Mouse (Mus musculus): ENCODE results near the gene Stk38. TPM values are rescaled to one million over a fixed set of nuclear protein-coding genes. Genes with fewer than 3 reads are reported as not detected.

Gene Stk38
- polyA plus RNA-seq, 1 experiment = 82.8 TPM

GRCm38 (mm10) chr17:29015638-29016037, 7.8 kb upstream of the Stk38 start:
- 12% methylated on average over 2 of the region's 2 CpGs for WGBS
- TF ChIP-seq POLR2A (IDR thresholded peaks at IDR 0.05; ENCODE audit: borderline replicate concordance, insufficient read depth, low read length) = no peak
- TF ChIP-seq CTCF (IDR thresholded peaks at IDR 0.05; ENCODE audit: borderline replicate concordance, insufficient read depth, low read depth, low read length) = peak; percentile 45; the same call in 1 of the 2 replicates
- Histone ChIP-seq H3K4me1 (ENCODE audit: control insufficient read depth, insufficient read depth, low read length) (no peaks in the 10 kb centered on the region), H3K27ac (ENCODE audit: insufficient read depth, low read length) (no peak overlapping the region), H3K27me3 (ENCODE audit: control insufficient read depth, insufficient read depth, low read length) (no peaks in the 10 kb centered on the region), H3K4me3 (replicated peaks; ENCODE audit: insufficient read depth, low read depth, low read length) (no peak overlapping the region)
- no peak for DNase-seq

DNA sequence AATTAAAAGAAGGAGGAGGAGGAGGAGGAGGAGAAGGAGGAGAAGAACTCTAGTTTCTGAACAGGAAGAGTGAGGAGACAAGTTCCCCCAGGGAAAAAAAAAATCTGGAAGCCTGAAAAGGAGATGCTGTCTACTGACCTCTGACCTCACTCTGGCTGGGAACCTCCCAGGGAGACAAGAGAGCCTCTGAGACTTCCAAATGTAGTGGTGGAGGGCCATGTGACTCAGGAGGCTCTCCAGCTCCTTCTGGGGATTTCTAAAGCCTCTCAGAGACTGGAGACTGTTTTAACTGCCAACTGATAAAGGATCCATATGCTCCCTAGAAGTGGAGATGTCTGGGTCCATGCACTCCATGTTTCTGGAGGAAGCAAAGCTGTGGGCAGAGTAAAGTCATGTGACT, 6.4 kb upstream of the Stk38 start:
- no peak for DNase-seq
- TF ChIP-seq CTCF (IDR thresholded peaks at IDR 0.05; ENCODE audit: borderline replicate concordance, insufficient read depth, low read depth, low read length) (no peak), POLR2A (IDR thresholded peaks at IDR 0.05; ENCODE audit: borderline replicate concordance, insufficient read depth, low read length) (no peak)
- no peak overlapping the region for H3K27ac ChIP-seq (ENCODE audit: insufficient read depth, low read length)
- no peaks in the 10 kb centered on the region for H3K4me1 ChIP-seq (ENCODE audit: control insufficient read depth, insufficient read depth, low read length)
- H3K27me3 ChIP-seq (ENCODE audit: control insufficient read depth, insufficient read depth, low read length) = no peaks in the 10 kb centered on the region
- no peak overlapping the region for H3K4me3 ChIP-seq (replicated peaks; ENCODE audit: insufficient read depth, low read depth, low read length)

- H3K27ac ChIP-seq (ENCODE audit: insufficient read depth, low read length) = no peak overlapping the region
- no peak overlapping the region for H3K4me3 ChIP-seq (replicated peaks; ENCODE audit: insufficient read depth, low read depth, low read length)
- no peaks in the 10 kb centered on the region for H3K27me3 ChIP-seq (ENCODE audit: control insufficient read depth, insufficient read depth, low read length)
- 92% methylated on average over 4 of the region's 4 CpGs for WGBS
- H3K4me1 ChIP-seq (ENCODE audit: control insufficient read depth, insufficient read depth, low read length) = peaks cover 2% of the 10 kb centered on the region; the same call in 1 of the 2 replicates
- TF ChIP-seq CTCF (IDR thresholded peaks at IDR 0.05; ENCODE audit: borderline replicate concordance, insufficient read depth, low read depth, low read length) = no peak
- no peak for TF ChIP-seq POLR2A (IDR thresholded peaks at IDR 0.05; ENCODE audit: borderline replicate concordance, insufficient read depth, low read length)
- no peak for DNase-seq
Observed at GRCm38 (mm10) chr17:29009181-29009580, 1.4 kb upstream of the Stk38 start.

GRCm38 (mm10) chr17:29008326-29008650, 493 bp upstream of the Stk38 start:
- Histone ChIP-seq H3K27me3 (ENCODE audit: control insufficient read depth, insufficient read depth, low read length) (no peaks in the 10 kb centered on the region), H3K4me3 (replicated peaks; ENCODE audit: insufficient read depth, low read depth, low read length) (peak overlapping the region; percentile 99), H3K4me1 (ENCODE audit: control insufficient read depth, insufficient read depth, low read length) (peaks cover 2% of the 10 kb centered on the region; the same call in 1 of the 2 replicates), H3K27ac (ENCODE audit: insufficient read depth, low read length) (peak overlapping the region; percentile 31; the same call in 1 of the 2 replicates)
- WGBS = 20% methylated on average over 8 of the region's 8 CpGs
- TF ChIP-seq POLR2A (IDR thresholded peaks at IDR 0.05; ENCODE audit: borderline replicate concordance, insufficient read depth, low read length) = no peak
- no peak for TF ChIP-seq CTCF (IDR thresholded peaks at IDR 0.05; ENCODE audit: borderline replicate concordance, insufficient read depth, low read depth, low read length)
- no peak for DNase-seq

GRCm38 (mm10) chr17:29007243-29007640, 553 bp downstream of the Stk38 start:
- H3K27me3 ChIP-seq (ENCODE audit: control insufficient read depth, insufficient read depth, low read length) = no peaks in the 10 kb centered on the region
- under 1% methylated on average over 19 of the region's 19 CpGs for WGBS
- peaks cover 2% of the 10 kb centered on the region; the same call in 1 of the 2 replicates for H3K4me1 ChIP-seq (ENCODE audit: control insufficient read depth, insufficient read depth, low read length)
- peak overlapping the region; percentile 91 for H3K27ac ChIP-seq (ENCODE audit: insufficient read depth, low read length)
- H3K4me3 ChIP-seq (replicated peaks; ENCODE audit: insufficient read depth, low read depth, low read length) = peak overlapping the region; percentile 99
- DNase-seq = peak in 1 of 2 experiments; percentile 38
- TF ChIP-seq POLR2A (IDR thresholded peaks at IDR 0.05; ENCODE audit: borderline replicate concordance, insufficient read depth, low read length) (no peak), CTCF (IDR thresholded peaks at IDR 0.05; ENCODE audit: borderline replicate concordance, insufficient read depth, low read depth, low read length) (no peak)

DNA sequence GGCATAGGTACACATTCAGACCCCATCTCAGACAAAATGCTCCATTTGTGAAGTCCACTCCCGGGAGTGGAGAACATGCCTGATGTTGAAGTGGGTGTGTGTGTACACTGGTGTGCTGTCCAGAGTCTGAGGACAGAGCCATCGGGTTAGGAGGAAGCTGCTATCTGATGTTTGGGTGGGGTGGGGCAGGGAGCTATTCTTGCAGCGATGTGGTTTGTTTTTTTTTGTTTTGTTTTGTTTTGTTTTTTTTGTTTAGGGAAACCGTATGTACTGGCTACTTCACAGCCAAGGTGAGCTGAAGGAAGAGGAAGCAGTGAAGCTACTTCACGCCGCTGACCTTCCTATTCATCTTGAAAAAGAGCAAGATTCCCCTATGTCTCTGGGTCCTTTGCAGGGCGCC, 983 bp downstream of the Stk38 start:
- Histone ChIP-seq H3K4me1 (ENCODE audit: control insufficient read depth, insufficient read depth, low read length) (peaks cover 2% of the 10 kb centered on the region; the same call in 1 of the 2 replicates), H3K4me3 (replicated peaks; ENCODE audit: insufficient read depth, low read depth, low read length) (peak overlapping the region; percentile 99), H3K27ac (ENCODE audit: insufficient read depth, low read length) (peak overlapping the region; percentile 91), H3K27me3 (ENCODE audit: control insufficient read depth, insufficient read depth, low read length) (no peaks in the 10 kb centered on the region)
- DNase-seq = no peak
- WGBS = 4% methylated on average over 7 of the region's 7 CpGs
- TF ChIP-seq CTCF (IDR thresholded peaks at IDR 0.05; ENCODE audit: borderline replicate concordance, insufficient read depth, low read depth, low read length) (no peak), POLR2A (IDR thresholded peaks at IDR 0.05; ENCODE audit: borderline replicate concordance, insufficient read depth, low read length) (no peak)

DNA sequence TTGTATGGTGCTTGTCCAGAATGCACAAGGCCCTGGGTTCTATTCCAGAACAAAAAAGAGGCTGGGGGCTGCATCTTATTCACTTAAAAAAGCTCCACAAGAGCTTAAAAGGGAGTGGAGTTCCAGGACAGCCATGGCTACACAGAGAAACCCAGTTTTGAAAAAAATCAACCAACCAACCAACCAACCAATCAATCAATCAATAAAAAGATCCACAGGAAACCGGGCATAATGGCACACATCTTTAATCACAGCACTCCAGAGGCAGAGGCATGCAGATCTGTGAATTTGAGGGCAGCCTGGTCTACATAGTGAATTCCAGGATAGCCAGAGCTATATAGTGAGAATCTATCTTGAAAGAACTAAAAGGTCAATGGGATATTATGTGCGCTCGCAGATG, 2.8 kb downstream of the Stk38 start:
- Histone ChIP-seq H3K27ac (ENCODE audit: insufficient read depth, low read length) (no peak overlapping the region), H3K27me3 (ENCODE audit: control insufficient read depth, insufficient read depth, low read length) (no peaks in the 10 kb centered on the region), H3K4me3 (replicated peaks; ENCODE audit: insufficient read depth, low read depth, low read length) (no peak overlapping the region), H3K4me1 (ENCODE audit: control insufficient read depth, insufficient read depth, low read length) (peaks cover 2% of the 10 kb centered on the region; the same call in 1 of the 2 replicates)
- 96% methylated on average over 3 of the region's 3 CpGs for WGBS
- no peak for DNase-seq
- no peak for TF ChIP-seq POLR2A (IDR thresholded peaks at IDR 0.05; ENCODE audit: borderline replicate concordance, insufficient read depth, low read length)
- no peak for TF ChIP-seq CTCF (IDR thresholded peaks at IDR 0.05; ENCODE audit: borderline replicate concordance, insufficient read depth, low read depth, low read length)

DNA sequence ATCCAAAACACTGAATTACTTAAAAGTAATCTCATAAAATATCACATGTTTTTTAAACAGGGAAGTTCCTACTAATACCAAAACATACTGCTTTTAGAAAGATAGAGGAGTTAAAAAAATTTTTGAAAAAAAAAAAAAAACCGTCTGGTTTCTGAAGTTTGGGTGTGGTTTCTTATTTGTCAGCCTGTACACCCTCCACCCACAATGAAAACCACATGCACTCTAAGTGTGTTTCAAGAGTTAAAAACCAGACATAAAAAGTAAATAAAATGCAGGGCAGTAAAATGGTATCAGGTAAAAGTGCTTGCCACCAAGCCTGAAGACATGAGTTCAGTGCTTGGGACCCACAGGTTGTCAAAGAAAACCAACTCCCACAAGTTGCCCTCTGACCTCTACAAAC, 4.1 kb downstream of the Stk38 start:
- WGBS = 89% methylated on average over 1 of the region's 1 CpGs

More for the DNA sequence above, 4.1 kb downstream of the Stk38 start:
- Histone ChIP-seq H3K4me1 (ENCODE audit: control insufficient read depth, insufficient read depth, low read length) (peaks cover 2% of the 10 kb centered on the region; the same call in 1 of the 2 replicates), H3K27me3 (ENCODE audit: control insufficient read depth, insufficient read depth, low read length) (no peaks in the 10 kb centered on the region), H3K4me3 (replicated peaks; ENCODE audit: insufficient read depth, low read depth, low read length) (no peak overlapping the region), H3K27ac (ENCODE audit: insufficient read depth, low read length) (no peak overlapping the region)
- no peak for DNase-seq
- no peak for TF ChIP-seq CTCF (IDR thresholded peaks at IDR 0.05; ENCODE audit: borderline replicate concordance, insufficient read depth, low read depth, low read length)
- TF ChIP-seq POLR2A (IDR thresholded peaks at IDR 0.05; ENCODE audit: borderline replicate concordance, insufficient read depth, low read length) = no peak
